Mouse (Mus musculus) gastrocnemius, postnatal 4 days (tissue): ENCODE measurements around the gene Rps16. TPM values are rescaled to one million over a fixed set of nuclear protein-coding genes. Genes with fewer than 3 reads are reported as not detected.
A peak's percentile ranks its signal among the peaks of the same experiment; 100 is the strongest.

Experiments used
- DNase-seq, 2 experiments: peaks; one replicate each; pipeline ENCODE4 v3.0.0; 2021 to 2022; ENCODE audit warnings: low spot score in 2 of 2, mixed read lengths in 2 of 2
- total RNA-seq, 2 experiments: library from RNA; stranded (reverse); gene quantifications; 2 replicates each; pipeline ENCODE4 v1.2.3; 2021

The Rps16 gene
- total RNA-seq, 2 experiments from 2014 or later, result 1,034 to 1,195 TPM

GRCm38 (mm10) chr7:28344637-28345036 lies 5.8 kb upstream of the Rps16 start:
- DNase-seq, result peak in 1 of 2 experiments; percentile 51

GRCm38 (mm10) chr7:28347746-28348145 lies 2.7 kb upstream of the Rps16 start:
- no peak for DNase-seq

DNA sequence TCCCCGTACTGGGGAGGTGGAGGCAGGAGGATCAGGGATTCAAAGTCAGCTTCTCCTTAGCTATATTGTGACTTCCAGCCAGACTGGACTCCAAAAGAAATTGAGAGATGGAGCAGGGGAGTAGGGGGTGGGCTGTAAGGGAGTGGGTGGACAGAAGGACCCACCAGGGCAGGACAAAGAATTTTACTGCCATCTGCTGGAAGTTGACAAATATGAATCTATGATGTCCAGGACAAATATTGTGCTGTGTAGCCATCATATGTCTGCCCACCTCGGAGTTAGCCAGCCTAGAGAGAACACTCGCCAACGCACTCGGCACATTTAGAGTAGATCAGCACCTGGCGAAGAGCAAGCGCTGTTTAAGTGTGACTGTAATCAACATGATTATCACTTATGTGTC lies 1.9 kb upstream of the Rps16 start:
- DNase-seq, result no peak

DNA sequence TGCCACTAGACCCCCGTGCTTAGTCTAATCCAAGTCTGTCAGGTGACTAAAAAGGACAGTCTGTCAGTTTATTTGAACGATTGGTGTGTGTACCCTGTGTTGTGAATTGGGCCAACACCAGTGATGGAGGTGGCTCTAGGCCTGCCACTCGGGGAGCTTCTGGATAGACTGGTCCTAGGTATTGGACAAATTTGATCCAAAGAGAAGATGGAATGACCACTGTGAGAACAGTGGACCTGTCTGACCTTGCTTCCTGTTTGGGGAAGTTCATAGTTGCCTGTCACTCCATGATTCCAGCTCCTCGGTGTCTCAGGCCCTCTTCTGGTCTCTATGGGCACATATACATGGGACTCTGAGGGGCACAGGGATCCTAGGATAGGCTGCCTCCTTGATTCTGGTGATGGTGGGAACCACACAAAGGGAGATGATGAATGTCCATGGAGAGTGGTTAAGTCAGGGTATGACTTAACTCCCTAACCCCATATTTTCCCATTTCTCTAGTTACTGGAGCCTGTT lies 1.3 kb downstream of the Rps16 start:
- no peak for DNase-seq

DNA sequence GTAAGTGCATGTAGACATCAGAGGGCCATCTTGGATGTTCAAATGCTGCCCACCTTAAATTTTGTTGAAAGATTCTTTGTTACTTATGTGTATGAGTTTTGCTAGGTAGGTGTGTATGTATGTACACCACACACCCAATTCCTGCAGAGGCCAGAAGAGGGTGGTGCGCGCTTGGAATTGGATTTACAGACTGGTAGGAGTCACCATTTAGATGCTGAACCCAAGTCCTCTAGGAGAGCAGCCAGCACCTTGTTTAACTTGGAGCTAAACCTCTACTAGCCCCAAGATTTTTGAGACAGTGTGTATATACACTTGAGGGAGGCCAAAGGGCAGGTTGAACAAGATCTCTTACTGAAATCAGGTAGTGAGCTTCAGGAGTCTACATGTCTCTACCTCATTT lies 2.8 kb downstream of the Rps16 start:
- no peak for DNase-seq

GRCm38 (mm10) chr7:28354113-28354581 lies 3.7 kb downstream of the Rps16 start:
- DNase-seq, result no peak

DNA sequence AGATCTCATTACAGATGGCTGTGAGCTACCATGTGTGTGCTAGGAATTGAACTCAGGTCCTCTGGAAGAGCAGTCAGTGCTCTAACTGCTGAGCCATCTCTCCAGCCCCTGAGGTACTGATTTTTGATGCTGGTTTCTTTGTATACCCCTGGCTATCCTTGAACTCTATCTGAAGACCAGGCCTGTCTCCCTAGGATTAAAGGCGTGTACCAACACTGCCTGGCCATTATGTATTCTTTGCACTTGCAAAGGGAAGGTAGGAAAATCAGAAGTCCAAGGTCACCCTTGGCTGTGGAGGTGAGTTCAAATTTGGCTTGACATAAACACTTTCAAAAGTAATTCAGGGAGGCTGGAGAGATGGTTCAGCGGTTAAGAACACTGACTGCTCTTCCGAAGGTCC lies 4.1 kb downstream of the Rps16 start:
- no peak for DNase-seq

DNA sequence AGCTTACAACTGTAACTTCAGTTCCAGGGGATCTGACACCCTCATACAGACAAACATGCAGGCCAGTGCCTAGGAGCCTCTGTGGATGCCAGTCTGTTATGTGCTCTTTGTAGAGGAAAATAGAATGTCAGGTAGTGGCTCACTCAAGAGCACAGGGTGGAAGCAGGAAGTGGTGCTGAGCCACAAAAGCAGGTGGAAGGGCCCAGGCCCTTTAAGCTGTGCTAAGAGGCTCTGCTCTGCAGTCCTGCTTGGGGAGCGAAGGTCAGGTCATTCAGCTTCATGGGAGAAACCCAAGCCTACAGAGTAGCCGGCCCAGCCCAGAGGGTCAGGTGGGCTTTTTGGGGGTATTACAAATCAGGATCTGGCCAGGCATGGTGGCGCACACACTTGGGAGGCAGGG lies 4.8 kb downstream of the Rps16 start:
- peak in 1 of 2 experiments; percentile 6 for DNase-seq

DNA sequence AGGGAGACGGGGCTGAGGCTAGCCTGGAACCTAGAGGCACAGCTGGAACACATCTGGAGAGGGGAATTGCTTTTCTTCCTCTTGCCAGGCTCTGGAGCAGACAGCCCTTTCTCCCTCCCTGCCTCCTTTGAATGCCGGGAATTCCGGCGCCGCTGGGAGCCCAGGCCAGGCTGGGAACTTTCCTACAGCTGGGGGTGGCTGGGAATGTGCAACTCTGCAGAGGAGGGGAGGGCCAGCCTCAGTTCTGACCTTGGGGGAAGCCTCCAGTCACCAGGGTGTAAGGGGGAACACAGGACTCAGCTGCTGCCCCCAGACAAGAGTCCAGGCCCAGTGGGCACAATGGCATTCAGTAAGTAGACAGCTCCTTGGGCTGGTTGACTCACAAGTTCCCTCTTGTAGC lies 6.5 kb downstream of the Rps16 start:
- peak; percentile 56 to 74 for DNase-seq

DNA sequence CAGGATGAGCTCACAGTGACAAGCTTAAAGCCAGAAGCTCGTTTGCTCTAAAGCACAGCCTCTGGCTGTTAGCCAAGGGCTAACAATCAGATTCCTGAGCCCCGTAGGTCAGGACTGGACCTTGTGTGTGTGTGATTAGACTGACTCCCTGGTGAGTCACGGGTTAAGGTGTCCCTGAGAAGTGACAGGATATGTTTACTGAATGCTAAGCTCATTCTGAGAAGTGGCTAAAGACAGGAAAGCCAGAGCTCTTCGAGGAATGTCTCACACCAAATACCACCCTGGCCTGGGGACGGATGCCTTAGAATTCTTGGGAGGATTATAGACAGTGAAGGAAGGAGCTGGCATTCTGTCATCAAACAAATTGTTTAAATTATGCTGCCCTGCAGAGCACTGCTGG lies 7.5 kb downstream of the Rps16 start:
- peak in 1 of 2 experiments; percentile 15 for DNase-seq

- no peak for DNase-seq
These were observed 8.0 kb downstream of the Rps16 start for GRCm38 (mm10) chr7:28358431-28358830.

GRCm38 (mm10) chr7:28359854-28360253 lies 9.4 kb downstream of the Rps16 start:
- no peak for DNase-seq

GRCm38 (mm10) chr7:28360291-28360690 lies 9.8 kb downstream of the Rps16 start:
- DNase-seq, result no peak

DNA sequence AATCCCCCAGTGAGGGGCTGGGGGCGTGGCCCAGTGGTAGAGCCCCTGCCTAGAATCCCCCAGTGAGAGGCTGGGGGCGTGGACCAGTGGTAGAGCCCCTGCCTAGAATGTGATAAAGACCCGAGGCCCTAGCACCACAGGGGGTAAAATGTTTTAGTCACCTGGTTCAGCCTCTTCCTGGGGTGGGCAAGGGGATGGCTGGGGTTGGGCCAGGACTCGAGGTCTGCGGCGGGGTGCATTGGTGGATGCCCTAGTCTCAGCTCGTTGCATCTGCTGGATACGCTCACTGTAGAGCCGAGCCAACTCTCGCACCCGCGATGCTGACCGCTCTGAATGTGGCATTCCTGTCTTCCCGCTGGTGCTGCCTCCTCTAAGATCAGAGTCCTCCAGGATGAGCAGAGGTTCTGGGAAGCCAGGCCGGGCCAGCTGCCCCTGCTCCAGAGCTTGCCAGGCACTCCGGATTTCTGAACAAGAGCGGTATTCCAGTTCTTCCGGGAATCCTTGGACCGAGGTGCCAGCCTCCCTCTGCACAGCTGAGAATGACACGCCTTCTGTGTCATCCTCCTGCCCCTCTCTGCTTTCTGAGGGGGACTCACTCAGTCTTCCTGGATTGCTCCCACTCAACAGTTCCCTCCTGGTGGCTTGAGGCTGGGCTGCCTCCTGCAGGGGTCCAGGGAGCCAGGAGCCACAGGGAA lies 11.3 kb downstream of the Rps16 start:
- no peak for DNase-seq

DNA sequence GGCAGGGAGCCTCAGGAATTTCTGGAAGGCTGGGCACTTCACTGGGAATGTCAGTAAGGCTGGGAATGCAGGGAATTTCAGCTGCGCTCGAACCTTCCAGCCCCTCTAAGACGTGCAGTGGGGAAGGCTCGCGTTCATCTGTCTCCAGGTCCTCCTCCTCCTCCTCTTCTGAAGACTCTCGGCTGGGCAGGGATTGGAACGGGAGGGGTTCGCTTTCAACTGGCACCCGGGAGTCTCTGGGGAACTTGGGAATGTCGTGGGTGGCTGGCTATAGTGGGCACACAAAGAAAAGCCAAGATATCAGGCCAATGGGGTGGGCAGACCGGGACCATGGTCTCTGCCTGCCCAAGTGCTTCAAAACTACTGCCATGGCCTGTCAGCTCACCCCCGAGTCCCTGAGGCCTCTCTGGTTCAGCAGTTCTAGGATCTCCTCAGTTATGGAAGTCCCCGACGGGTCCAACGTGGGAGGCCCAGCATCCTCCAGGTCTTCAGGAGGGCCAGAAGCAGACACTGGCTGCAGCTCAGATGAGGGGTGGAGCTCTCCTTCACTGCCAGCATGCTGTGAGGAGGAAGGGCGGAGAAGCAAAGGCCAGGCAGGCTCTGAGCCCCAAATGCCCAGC lies 12.1 kb downstream of the Rps16 start:
- DNase-seq, result no peak

DNA sequence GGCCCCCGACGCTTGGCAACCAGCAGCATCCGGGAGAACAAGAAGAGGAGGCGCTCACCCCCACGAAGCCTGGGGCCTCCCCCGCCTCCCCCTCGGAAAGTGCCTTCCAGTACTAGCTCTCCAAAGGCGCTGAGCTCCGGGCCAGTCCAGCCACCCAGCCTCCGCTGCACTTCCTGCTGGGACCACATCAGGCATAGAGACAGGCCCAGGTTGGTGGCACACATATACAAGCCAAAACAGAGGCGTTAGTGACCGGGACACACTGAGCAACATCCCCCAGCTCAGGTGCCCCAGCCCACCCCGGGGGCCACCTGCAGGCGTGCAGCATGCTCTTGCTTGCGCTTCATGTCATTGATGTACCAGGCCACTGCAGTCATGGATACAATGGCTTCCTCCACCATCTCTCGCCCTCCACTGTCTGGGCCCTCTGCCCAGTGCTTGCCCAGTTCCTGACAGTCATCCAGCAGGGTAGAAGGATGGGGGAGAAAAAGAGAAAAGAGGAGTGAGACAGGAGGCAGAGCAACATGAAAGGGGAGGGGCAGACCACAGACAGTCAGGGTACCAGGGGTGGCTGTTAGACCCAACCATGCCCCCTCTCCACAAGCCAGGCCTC lies 17.3 kb downstream of the Rps16 start:
- no peak for DNase-seq

DNA sequence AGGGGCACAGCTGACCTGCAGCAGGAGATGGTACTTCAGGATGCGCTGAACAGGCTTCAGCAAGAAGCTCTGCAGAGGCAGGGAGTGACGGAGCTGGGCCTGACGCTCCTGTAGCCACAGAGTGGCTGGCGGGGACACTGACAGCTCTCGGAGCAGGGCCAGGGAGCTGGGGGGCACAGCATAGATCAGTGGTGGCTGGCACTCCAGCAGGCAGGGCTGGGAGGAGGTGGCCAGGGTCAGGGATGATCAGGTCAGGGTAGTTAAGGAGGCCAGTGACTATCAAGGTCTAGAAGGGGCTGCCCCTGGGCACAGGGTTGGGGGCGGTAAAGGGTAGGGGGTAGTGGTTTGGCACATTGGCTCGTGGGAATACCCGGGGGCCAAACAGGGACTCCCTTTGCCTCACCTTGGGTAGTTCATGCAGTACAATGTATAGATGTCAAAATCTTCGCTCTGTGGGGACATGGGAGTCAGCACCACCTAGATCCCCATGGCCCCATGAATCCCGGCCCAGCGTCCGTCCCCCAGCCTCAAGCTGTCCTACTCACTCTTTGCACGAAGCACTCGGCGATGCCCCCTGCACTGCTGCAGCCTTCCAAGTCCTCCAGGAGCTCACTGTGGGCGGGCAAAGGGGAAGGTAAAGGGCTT lies 17.9 kb downstream of the Rps16 start:
- DNase-seq, result no peak

DNA sequence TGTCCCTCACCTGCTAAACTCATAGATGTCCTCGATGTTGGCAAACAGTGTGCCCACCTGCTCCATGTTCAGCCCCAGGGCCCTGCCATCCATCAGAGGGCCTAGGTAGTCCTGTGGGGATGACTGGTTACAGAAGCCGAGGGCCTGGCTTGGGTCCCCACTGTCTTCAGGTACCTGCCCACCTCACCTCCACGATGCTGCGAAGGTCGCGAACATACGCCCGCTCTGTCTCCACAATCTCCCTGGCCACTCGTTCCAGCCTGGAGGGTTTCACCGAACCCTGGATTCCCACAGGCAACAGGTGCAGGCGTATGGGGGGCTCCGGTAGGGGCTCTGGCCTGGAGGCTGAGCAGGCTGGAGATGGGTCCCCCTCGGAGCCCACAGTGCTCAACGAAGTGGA lies 19.6 kb downstream of the Rps16 start:
- no peak for DNase-seq

- no peak for DNase-seq
These were observed 20.6 kb downstream of the Rps16 start for GRCm38 (mm10) chr7:28370977-28371513.

GRCm38 (mm10) chr7:28371514-28371989 lies 21.1 kb downstream of the Rps16 start:
- DNase-seq, result peak; percentile 71 to 72
